In genomic region chr6:91249797-91250196, GRCm38 (mm10) we compare ENCODE assay signal across 25 mouse cellular contexts. TPM values are rescaled to one million over a fixed set of nuclear protein-coding genes. Genes with fewer than 3 reads are reported as not detected.
A peak's percentile ranks its signal among the peaks of the same experiment; 100 is the strongest.
DNase-seq lines count a peak whose midpoint lies in the region; ATAC-seq and TF ChIP-seq lines count a peak whose summit lies in the region.
"Had no signal": no experiment of that assay in that cellular context is flagged by ENCODE, and none has a peak within 500 bp of the region (broad histone marks: within the 10 kb centered on the region; RNA-seq: fewer than 3 reads in every experiment).

No protein-coding gene starts in this region.

- H3K27ac ChIP-seq in intestine, postnatal 0 days (ENCODE audit: low read depth, low read length): no peak overlapping the region
- H3K27ac ChIP-seq in intestine, embryonic 16.5 days (ENCODE audit: low read length): no peak overlapping the region
- H3K27ac ChIP-seq in lung, postnatal 0 days (ENCODE audit: low read length): no peak overlapping the region
- no peak overlapping the region for H3K27ac ChIP-seq in ES-E14 (ENCODE audit: insufficient read depth, low read depth, low read length, poor library complexity, severe bottlenecking)
- H3K27ac ChIP-seq in cortical plate, adult 2 months (ENCODE audit: insufficient read depth, low read length): no peak overlapping the region
- H3K27ac ChIP-seq: embryonic facial prominence, embryonic 13.5 days; heart, embryonic 15.5 days; limb, embryonic 12.5 days; liver, embryonic 15.5 days; midbrain, embryonic 12.5 days had no signal

- TF ChIP-seq CTCF in intestine, postnatal 0 days (IDR thresholded peaks at IDR 0.05; ENCODE audit: low read depth): peak; percentile 39
- peak; percentile 33 for TF ChIP-seq CTCF in lung, postnatal 0 days (IDR thresholded peaks at IDR 0.05)
- TF ChIP-seq CTCF in cortical plate, adult 2 months (IDR thresholded peaks at IDR 0.05; ENCODE audit: extremely low read depth, insufficient read depth, low read length): 0 out of 2 replicates have a peak, but pooled peaks have one; percentile 7

- ATAC-seq in intestine, postnatal 0 days: no peak
- ATAC-seq in intestine, embryonic 16.5 days: no peak
- no peak for ATAC-seq in lung, postnatal 0 days
- ATAC-seq: forebrain, embryonic 16.5 days had no signal

- no peaks in the 10 kb centered on the region for H3K36me3 ChIP-seq in intestine, postnatal 0 days (ENCODE audit: control insufficient read depth, insufficient read depth)
- H3K36me3 ChIP-seq in intestine, embryonic 16.5 days (ENCODE audit: control insufficient read depth, insufficient read depth, low read length): no peaks in the 10 kb centered on the region
- no peaks in the 10 kb centered on the region for H3K36me3 ChIP-seq in lung, postnatal 0 days (ENCODE audit: insufficient read depth, low read length)
- no peaks in the 10 kb centered on the region for H3K36me3 ChIP-seq in ES-E14 (ENCODE audit: control insufficient read depth, insufficient read depth, low read length, poor library complexity, severe bottlenecking)
- H3K36me3 ChIP-seq: G1E; heart, embryonic 15.5 days; liver, embryonic 15.5 days; midbrain, embryonic 12.5 days had no signal

- no peak overlapping the region for H3K9ac ChIP-seq in intestine, postnatal 0 days (ENCODE audit: low read depth, low read length)
- H3K9ac ChIP-seq in intestine, embryonic 16.5 days (ENCODE audit: low read depth, low read length): no peak overlapping the region
- H3K9ac ChIP-seq in lung, postnatal 0 days (replicated peaks; ENCODE audit: low read depth): no peak overlapping the region
- H3K9ac ChIP-seq in ES-E14 (ENCODE audit: insufficient read depth, low read depth, low read length, poor library complexity, severe bottlenecking): no peak overlapping the region
- H3K9ac ChIP-seq: embryonic facial prominence, embryonic 13.5 days; heart, embryonic 15.5 days; limb, embryonic 12.5 days; liver, embryonic 15.5 days; midbrain, embryonic 12.5 days had no signal

- no peak for TF ChIP-seq POLR2A in cortical plate, adult 2 months (IDR thresholded peaks at IDR 0.05; ENCODE audit: extremely low read depth, insufficient read depth, low read length)

- no peaks in the 10 kb centered on the region for H3K9me3 ChIP-seq in intestine, postnatal 0 days (ENCODE audit: control insufficient read depth)
- H3K9me3 ChIP-seq in intestine, embryonic 16.5 days (ENCODE audit: control insufficient read depth, low read length): no peaks in the 10 kb centered on the region
- no peaks in the 10 kb centered on the region for H3K9me3 ChIP-seq in lung, postnatal 0 days (ENCODE audit: low read length)
- H3K9me3 ChIP-seq in ES-E14 (ENCODE audit: control insufficient read depth, insufficient read depth, low read depth, low read length): no peaks in the 10 kb centered on the region
- H3K9me3 ChIP-seq: G1E; heart, embryonic 15.5 days; liver, embryonic 15.5 days; midbrain, embryonic 12.5 days had no signal

- DNase-seq in lung, postnatal 0 days (ENCODE audit: low spot score): no peak
- no peak for DNase-seq in lung, postnatal 4 days
- DNase-seq in ES-E14 (ENCODE audit: low read depth, low spot score): peak; percentile 43
- no peak for DNase-seq in frontal cortex, postnatal 10 days (ENCODE audit: low spot score in 2 of 2)
- no peak for DNase-seq in cerebellum, adult 9-11 months
- DNase-seq: adrenal gland, adult 8-10 months; cerebellum, adult 9-10 months; gastrocnemius, postnatal 10 days; heart, adult 18-20 months; heart, postnatal 4 days; kidney, adult 8-10 months; kidney, postnatal 36 days; lung, postnatal 14 days; thymus, adult 18-20 months; thymus, postnatal 4 days had no signal

- H3K27me3 ChIP-seq in intestine, postnatal 0 days (replicated peaks; ENCODE audit: control insufficient read depth, insufficient read depth, low read length): no peaks in the 10 kb centered on the region
- no peaks in the 10 kb centered on the region for H3K27me3 ChIP-seq in intestine, embryonic 16.5 days (replicated peaks; ENCODE audit: control insufficient read depth, insufficient read depth, low read length)
- no peaks in the 10 kb centered on the region for H3K27me3 ChIP-seq in lung, postnatal 0 days (replicated peaks; ENCODE audit: insufficient read depth, low read length)
- H3K27me3 ChIP-seq: embryonic facial prominence, embryonic 13.5 days; heart, embryonic 15.5 days had no signal

- H3K4me1 ChIP-seq in intestine, postnatal 0 days (replicated peaks; ENCODE audit: control insufficient read depth, insufficient read depth, low read length): no peaks in the 10 kb centered on the region
- no peaks in the 10 kb centered on the region for H3K4me1 ChIP-seq in intestine, embryonic 16.5 days (ENCODE audit: control insufficient read depth, insufficient read depth, low read length)
- H3K4me1 ChIP-seq in lung, postnatal 0 days (ENCODE audit: insufficient read depth, low read depth, low read length): no peaks in the 10 kb centered on the region
- no peaks in the 10 kb centered on the region for H3K4me1 ChIP-seq in ES-E14 (ENCODE audit: control insufficient read depth in 2 of 2, insufficient read depth in 2 of 2, low read length in 2 of 2, poor library complexity in 1 of 2)
- no peaks in the 10 kb centered on the region for H3K4me1 ChIP-seq in cortical plate, adult 2 months (ENCODE audit: control insufficient read depth, insufficient read depth, low read length)
- H3K4me1 ChIP-seq: heart, embryonic 15.5 days; liver, embryonic 15.5 days had no signal

- WGBS in intestine, postnatal 0 days: 91% methylated on average over 1 of the region's 1 CpGs
- 85% methylated on average over 1 of the region's 1 CpGs for WGBS in intestine, embryonic 16.5 days
- WGBS in lung, postnatal 0 days: 88% methylated on average over 1 of the region's 1 CpGs

- TF ChIP-seq EP300 in lung, postnatal 0 days (IDR thresholded peaks at IDR 0.05): no peak

- H3K4me3 ChIP-seq in intestine, postnatal 0 days (ENCODE audit: low read depth, low read length): no peak overlapping the region
- no peak overlapping the region for H3K4me3 ChIP-seq in intestine, embryonic 16.5 days (ENCODE audit: low read length)
- no peak overlapping the region for H3K4me3 ChIP-seq in lung, postnatal 0 days (ENCODE audit: low read depth, low read length)
- H3K4me3 ChIP-seq in ES-E14 (ENCODE audit: insufficient read depth in 1 of 2, low read depth in 1 of 2, low read length in 2 of 2, poor library complexity in 1 of 2, severe bottlenecking in 1 of 2): no peak overlapping the region
- no peak overlapping the region for H3K4me3 ChIP-seq in cortical plate, adult 2 months (ENCODE audit: insufficient read depth, low read length)
- H3K4me3 ChIP-seq: embryonic facial prominence, embryonic 13.5 days; heart, embryonic 15.5 days; limb, embryonic 12.5 days; liver, embryonic 15.5 days; midbrain, embryonic 12.5 days had no signal

- in situ Hi-C loops in ES-E14 (cut with MboI; ENCODE audit: low sequenced_read_pairs in 2 of 2, unreplicated experiment in 2 of 2): loop anchor here (10.0 to 25.0 kb wide), 2 partner anchors 85 to 87 kb away; partner anchors contain the start of gene Hdac11 (in 1 of the 2)

- no peak overlapping the region for H3K4me2 ChIP-seq in intestine, postnatal 0 days (replicated peaks; ENCODE audit: low read depth)
- no peak overlapping the region for H3K4me2 ChIP-seq in intestine, embryonic 16.5 days (ENCODE audit: low read depth, low read length)
- H3K4me2 ChIP-seq in lung, postnatal 0 days (replicated peaks; ENCODE audit: low read depth, low read length): no peak overlapping the region
- H3K4me2 ChIP-seq: embryonic facial prominence, embryonic 13.5 days; heart, embryonic 15.5 days; limb, embryonic 12.5 days; liver, embryonic 15.5 days; midbrain, embryonic 12.5 days had no signal

TF ChIP-seq in ES-E14, 5 proteins besides CTCF, POLR2A, EP300 and RAD21:
- peak; percentile 46; the same call in 1 of the 2 replicates for TF ChIP-seq ZC3H11A (IDR thresholded peaks at IDR 0.05; ENCODE audit: borderline replicate concordance, low read depth, low read length)
- TF ChIP-seq HCFC1 (IDR thresholded peaks at IDR 0.05; ENCODE audit: borderline replicate concordance, insufficient read depth, low read length): no peak
- no peak for TF ChIP-seq ZNF384 (IDR thresholded peaks at IDR 0.05; ENCODE audit: low read depth, low read length)
- TF ChIP-seq MAFK (IDR thresholded peaks at IDR 0.05; ENCODE audit: insufficient read depth, low read depth, low read length): no peak
- TF ChIP-seq CHD2 (IDR thresholded peaks at IDR 0.05; ENCODE audit: low read depth, low read length): no peak
TF ChIP-seq in ES-E14: peak in this region for 1.

RNA-seq across cellular contexts. Expression of gene Fbln2, which starts 37.5 kb away (rescaled TPM):
- polyA plus RNA-seq in intestine, postnatal 0 days (2015; fragmentation: Nextera tagmentation; extraction: Ambion mirVana): 19.5 and 24.1 TPM in 2 replicates
- 43.6 and 51.0 TPM in 2 replicates for polyA plus RNA-seq in intestine, embryonic 16.5 days (2015; fragmentation: Nextera tagmentation; extraction: Ambion mirVana)
- polyA plus RNA-seq in lung, postnatal 0 days (2015; fragmentation: Nextera tagmentation; extraction: Ambion mirVana): 63.0 and 63.8 TPM in 2 replicates
- total RNA-seq in ES-E14 (2012; rRNA removed): 9.0 and 24.7 TPM in 2 replicates
- 12.8 and 15.0 TPM in 2 replicates for polyA plus RNA-seq in cortical plate, adult 2 months (2012; rRNA removed)
- polyA plus RNA-seq: G1E had no signal
